Mouse (Mus musculus) ES-Bruce4 (cell line): ENCODE data around the gene Mn1.

Experiments used
- CTCF ChIP-seq: IDR thresholded peaks from one replicate; pipeline ENCODE4 v1.8.1; 2011; ENCODE audit warnings: low read depth, low read length
- POLR2A ChIP-seq: IDR thresholded peaks from one replicate; pipeline ENCODE4 v1.8.1; 2011; ENCODE audit warnings: low read length; ENCODE audit not compliant: insufficient read depth

GRCm38 (mm10) chr5:111415575-111415974, 1.6 kb upstream of the Mn1 start:
- TF ChIP-seq CTCF (no peak), POLR2A (no peak)
